Mouse (Mus musculus) heart, postnatal 0 days (tissue): ENCODE measurements at regions not wholly inside any gene's neighbourhood (a gene's known extent, or its start where the extent isn't known, plus 50 kb on each side); places are given as distances from the start of the nearest gene placed in this dataset.
A peak's percentile ranks its signal among the peaks of the same experiment; 100 is the strongest.

Source experiments
- ATAC-seq: fragments of 200-750 bp; cut with Nextera tagmentation; 2 replicates; pipeline ENCODE4 v1.8.0; 2017; ENCODE audit warnings: low read depth, moderate number of reproducible peaks, moderate library complexity; ENCODE audit not compliant: insufficient read depth
- DNase-seq: peaks from one replicate; pipeline ENCODE4 v3.0.0-alpha.2; 2016; ENCODE audit warnings: low spot score
- H3K27ac ChIP-seq: fragments of 300-500 bp; sonication (generic); 2 replicates; pipeline ENCODE4 v1.5.1; 2014; ENCODE audit warnings: low read depth, mild to moderate bottlenecking
- H3K27me3 ChIP-seq: fragments of 300-500 bp; sonication (generic); 2 replicates; pipeline ENCODE4 v1.6.1; 2014; ENCODE audit warnings: low read length, mixed read lengths; ENCODE audit not compliant: control insufficient read depth, insufficient read depth
- H3K36me3 ChIP-seq: fragments of 300-500 bp; sonication (generic); replicated peaks from 2 replicates; pipeline ENCODE4 v1.6.1; 2014; ENCODE audit warnings: low read length, mixed read lengths; ENCODE audit not compliant: control insufficient read depth, insufficient read depth
- H3K4me1 ChIP-seq: fragments of 300-500 bp; sonication (generic); 2 replicates; pipeline ENCODE4 v1.6.1; 2014; ENCODE audit warnings: antibody characterized with exemption; ENCODE audit not compliant: control insufficient read depth, insufficient read depth
- H3K4me2 ChIP-seq: fragments of 300-500 bp; sonication (generic); 2 replicates; pipeline ENCODE4 v1.6.1; 2014; ENCODE audit warnings: low read depth, mild to moderate bottlenecking, low read length, moderate library complexity
- H3K4me3 ChIP-seq: fragments of 300-500 bp; sonication (generic); 2 replicates; pipeline ENCODE4 v1.5.1; 2014; ENCODE audit warnings: low read depth, low read length
- H3K9ac ChIP-seq: fragments of 300-500 bp; sonication (generic); replicated peaks from 2 replicates; pipeline ENCODE4 v1.6.1; 2014; ENCODE audit warnings: low read depth, low read length, mixed read lengths
- H3K9me3 ChIP-seq: fragments of 300-500 bp; sonication (generic); replicated peaks from 2 replicates; pipeline ENCODE4 v1.6.1; 2016; ENCODE audit warnings: low read length; ENCODE audit not compliant: control insufficient read depth
- CTCF ChIP-seq: IDR thresholded peaks from 2 replicates; pipeline ENCODE4 v1.5.1; 2016; ENCODE audit warnings: antibody characterized with exemption, control low read depth, low read depth
- EP300 ChIP-seq: IDR thresholded peaks from 2 replicates; pipeline ENCODE4 v1.6.1; 2016; ENCODE audit warnings: antibody characterized with exemption, low read depth
- WGBS: fragments of 180-500 bp; shearing (Covaris S2); extraction: QIAGEN DNeasy Blood & Tissue Kit; methylation state at CpG from one replicate; pipeline ENCODE4 v1.1.7; 2014; 5-methylcytosine and 5-hydroxymethylcytosine counted together

- no peaks in the 10 kb centered on the region for H3K9me3 ChIP-seq
- H3K4me1 ChIP-seq: no peaks in the 10 kb centered on the region
- ATAC-seq (no peak), DNase-seq (no peak)
- TF ChIP-seq EP300 (no peak), CTCF (peak; percentile 23)
- no peaks in the 10 kb centered on the region for H3K27me3 ChIP-seq
- no peaks in the 10 kb centered on the region for H3K36me3 ChIP-seq
- H3K4me3 ChIP-seq: no peak overlapping the region
- no peak overlapping the region for H3K27ac ChIP-seq
- WGBS: 60% methylated on average over 13 of the region's 13 CpGs
- H3K9ac ChIP-seq: no peak overlapping the region
- H3K4me2 ChIP-seq: no peak overlapping the region
These were observed 50.4 kb upstream of the Disp3 start for GRCm38 (mm10) chr4:148337890-148338880.
